ENCODE assay signal across 15 mouse cellular contexts in the genomic region with DNA sequence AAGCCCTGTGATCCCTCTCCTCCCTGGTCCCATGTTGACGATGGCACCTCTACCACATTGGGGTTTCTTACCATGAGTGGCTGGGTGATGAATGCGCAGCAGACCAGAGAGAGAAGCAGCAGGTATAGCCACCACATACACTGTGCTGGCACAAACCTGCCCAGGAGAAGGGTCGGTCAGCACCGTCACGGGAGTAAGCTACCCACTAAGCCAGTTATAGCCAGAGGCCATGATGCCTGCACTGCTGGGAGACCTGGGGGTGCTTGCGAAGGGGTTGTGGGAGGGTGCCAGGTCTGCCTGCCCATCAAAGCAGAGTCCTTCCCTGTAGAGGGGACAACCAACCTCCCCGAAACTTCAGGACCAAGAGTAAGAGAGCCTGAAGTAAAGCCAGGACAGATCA.
"Had no signal": no experiment of that assay in that cellular context is flagged by ENCODE, and none has a peak within 500 bp of the region (broad histone marks: within the 10 kb centered on the region; RNA-seq: fewer than 3 reads in every experiment).

No protein-coding gene starts in this region.

- DNase-seq: cerebellum, adult 8-10 months; cerebellum, adult 9-10 months; cerebellum, adult 9-11 months; cerebellum, postnatal 10 days; cerebellum, postnatal 14 days; cerebellum, postnatal 25 days; cerebellum, postnatal 36 days; embryo, embryonic 11 days; forebrain, postnatal 0 days; gastrocnemius, adult 2 months; gastrocnemius, postnatal 10 days; gastrocnemius, postnatal 14 days; gastrocnemius, postnatal 25 days; gastrocnemius, postnatal 36 days; heart, adult 2 months had no signal
